Mouse (Mus musculus) urinary bladder, postnatal 25 days (tissue): ENCODE measurements around the gene Cdc42ep2.

Experiments
- DNase-seq: peaks from one replicate; pipeline ENCODE4 v3.0.0; 2022; ENCODE audit warnings: low spot score

Gene Cdc42ep2

GRCm38 (mm10) chr19:5940656-5941055 lies 16.0 kb upstream of the Cdc42ep2 start:
- DNase-seq: no peak

DNA sequence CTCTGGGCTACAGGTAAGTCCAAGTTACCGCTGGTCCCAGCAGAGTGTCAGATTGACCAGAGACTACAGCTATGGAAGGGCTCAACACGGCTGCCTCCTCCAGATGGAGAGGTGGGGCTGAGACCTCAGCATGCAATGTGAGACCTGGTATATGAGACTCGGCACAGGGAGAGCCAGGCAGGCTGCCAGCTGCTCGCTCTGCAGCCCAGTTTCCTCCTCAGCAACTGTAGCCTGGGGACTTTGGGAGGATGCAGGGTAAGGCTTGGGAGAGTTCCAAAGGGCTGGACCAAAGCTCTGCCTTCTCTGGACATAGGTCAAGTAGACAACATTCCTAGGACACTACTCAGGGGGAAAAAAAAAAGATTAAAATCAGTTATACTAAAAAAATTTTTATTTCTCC lies 15.6 kb upstream of the Cdc42ep2 start:
- peak; percentile 73 for DNase-seq

- no peak for DNase-seq
Measured at GRCm38 (mm10) chr19:5939715-5940114, 15.1 kb upstream of the Cdc42ep2 start.

- DNase-seq: no peak
Measured at GRCm38 (mm10) chr19:5938516-5938915, 13.9 kb upstream of the Cdc42ep2 start.

GRCm38 (mm10) chr19:5937836-5938406 lies 13.3 kb upstream of the Cdc42ep2 start:
- DNase-seq: no peak

GRCm38 (mm10) chr19:5937095-5937835 lies 12.6 kb upstream of the Cdc42ep2 start:
- no peak for DNase-seq

GRCm38 (mm10) chr19:5935691-5936090 lies 11.1 kb upstream of the Cdc42ep2 start:
- no peak for DNase-seq

- DNase-seq: peak; percentile 52
Measured at GRCm38 (mm10) chr19:5935266-5935665, 10.7 kb upstream of the Cdc42ep2 start.

DNA sequence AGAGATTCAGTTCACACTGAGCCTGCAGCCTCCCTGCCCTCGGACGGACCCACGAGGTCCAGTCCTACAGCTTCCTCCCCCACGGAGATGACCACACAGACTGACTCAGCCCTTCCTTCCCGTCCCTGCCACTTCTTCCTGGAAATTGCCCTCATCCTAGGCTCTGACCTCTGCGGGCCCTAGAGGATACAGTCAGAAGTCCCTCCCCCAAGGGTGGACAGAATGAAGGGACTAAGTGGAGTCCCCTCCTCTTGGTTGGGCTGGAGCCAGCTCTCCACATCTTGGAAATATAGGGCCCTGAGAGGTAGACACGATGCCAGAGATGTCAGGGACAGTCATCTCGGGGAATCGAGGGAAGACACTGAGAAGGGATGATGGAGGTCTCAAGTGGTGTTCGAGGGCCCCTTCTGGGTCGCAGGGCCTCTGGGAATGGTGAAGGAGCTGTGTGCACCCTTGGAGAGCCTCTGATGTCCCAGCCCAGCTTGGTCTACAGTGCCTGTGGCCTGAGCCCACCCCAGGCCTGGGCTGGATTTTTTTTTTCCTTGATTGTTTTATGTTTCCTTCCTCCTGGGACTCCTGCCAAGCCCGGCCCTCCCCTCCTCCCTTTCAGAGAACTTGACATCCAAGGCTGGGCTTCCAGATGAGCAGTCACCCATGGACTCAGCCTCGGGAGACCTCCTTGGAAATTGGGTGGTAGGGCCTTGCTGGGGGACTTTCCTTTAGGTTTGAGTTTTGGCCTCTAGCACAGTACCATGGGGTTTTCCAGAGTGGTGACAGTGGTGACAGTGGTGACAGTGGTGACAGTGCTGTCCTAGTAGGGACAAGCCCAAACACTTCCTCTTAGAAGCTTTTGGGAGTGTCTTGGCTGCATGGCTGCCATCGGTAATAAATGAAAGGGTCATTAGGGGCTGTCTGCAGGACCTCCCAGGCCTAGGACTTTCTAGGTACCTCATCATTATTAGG lies 5.3 kb upstream of the Cdc42ep2 start:
- DNase-seq: no peak

DNA sequence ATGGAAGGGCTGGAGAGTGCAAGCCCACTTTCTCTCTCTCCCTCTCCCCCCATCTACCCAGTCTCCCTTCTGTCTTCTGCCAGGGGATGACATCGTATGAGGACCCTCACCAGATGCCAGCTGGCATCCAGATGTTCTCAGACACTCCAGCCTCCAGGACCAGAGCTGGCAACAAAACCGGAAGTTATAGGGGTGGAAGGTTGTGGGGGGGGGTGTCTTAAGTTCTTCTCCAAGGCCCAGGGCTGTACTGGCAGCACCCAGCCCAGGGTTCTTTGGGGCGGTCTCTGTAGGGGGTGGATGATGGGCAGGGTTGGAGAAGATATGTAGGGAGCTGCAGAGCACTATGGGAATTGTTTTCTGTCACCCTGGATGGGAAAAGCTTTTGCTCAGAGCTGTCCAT lies 3.9 kb upstream of the Cdc42ep2 start:
- DNase-seq: no peak

- DNase-seq: no peak
Measured at GRCm38 (mm10) chr19:5928104-5928503, 3.5 kb upstream of the Cdc42ep2 start.

DNA sequence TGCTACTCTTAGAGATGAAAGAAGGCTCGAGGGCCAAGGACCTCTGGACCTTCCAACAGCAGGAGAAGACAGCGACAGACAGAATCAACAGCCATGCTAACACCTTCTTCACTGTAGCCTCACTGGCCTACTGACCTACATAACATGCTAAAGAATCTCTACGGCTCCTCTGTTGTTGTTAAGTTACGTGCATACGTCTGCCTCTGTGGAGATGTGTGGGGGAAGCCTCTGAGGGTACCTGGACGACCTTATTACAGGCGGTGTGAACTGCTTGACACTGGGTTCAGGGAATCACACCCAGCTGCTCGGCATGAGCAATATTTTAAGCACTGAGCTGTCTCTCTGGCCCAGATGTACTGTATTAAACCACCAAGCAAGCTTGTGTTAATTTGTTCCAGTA lies 2.9 kb upstream of the Cdc42ep2 start:
- no peak for DNase-seq

DNA sequence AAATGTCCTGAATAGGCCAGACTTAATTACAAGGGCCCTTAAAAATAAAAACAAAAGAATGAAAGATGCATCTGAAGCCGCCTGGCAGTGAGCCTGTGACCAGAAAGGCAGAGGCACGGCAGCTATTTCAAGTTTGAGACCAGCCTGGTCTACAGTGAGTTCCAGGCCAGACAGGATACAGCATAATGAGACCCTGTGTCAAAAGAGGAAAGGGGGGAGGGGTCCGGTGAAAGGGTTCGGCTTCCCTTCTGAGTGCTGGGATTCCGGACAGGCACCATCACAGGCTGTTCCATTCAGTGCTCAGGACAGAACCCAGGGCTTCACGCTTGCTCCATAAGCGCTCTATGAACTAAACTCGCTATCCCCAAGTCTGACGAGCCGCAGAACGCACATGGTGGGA lies 2.4 kb upstream of the Cdc42ep2 start:
- DNase-seq: no peak

- DNase-seq: no peak
Measured at GRCm38 (mm10) chr19:5925311-5925855, 767 bp upstream of the Cdc42ep2 start.

DNA sequence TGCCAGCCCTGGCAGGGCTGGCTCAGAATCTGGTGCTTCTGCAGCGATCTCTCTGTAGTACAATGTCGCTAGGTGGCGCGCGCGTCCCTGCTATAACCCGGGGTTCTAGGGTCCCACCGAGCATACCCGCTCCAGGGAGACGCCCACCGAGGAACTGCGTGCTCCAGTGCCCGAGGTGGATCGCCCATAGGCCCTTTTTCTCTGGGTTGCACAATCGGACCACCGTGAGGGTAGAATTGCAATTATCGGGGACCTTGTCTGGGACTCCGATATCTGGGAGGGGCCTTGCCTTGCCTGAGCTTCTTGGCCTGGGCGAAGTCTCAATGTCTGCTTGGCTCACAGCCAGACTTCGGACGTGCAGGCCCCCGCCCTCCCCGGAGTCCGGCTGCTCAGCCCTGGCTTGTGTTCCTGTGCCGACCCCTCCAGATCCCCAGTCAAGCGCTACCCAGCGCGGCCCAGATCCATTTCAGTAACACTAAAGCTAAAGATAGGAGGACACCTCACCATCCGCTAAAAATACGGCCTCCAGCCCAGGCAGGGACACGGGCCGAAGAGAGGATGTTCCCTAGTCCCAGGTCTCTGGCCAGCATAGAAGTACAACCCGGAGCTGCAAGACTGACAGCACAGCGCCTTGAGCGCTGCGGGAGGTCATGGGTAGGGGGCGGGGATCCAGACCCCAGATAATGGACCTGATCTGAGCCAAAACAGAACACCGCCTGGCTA lies 465 bp downstream of the Cdc42ep2 start:
- peak; percentile 90 for DNase-seq

GRCm38 (mm10) chr19:5922963-5923362 lies 1.7 kb downstream of the Cdc42ep2 start:
- DNase-seq: no peak

GRCm38 (mm10) chr19:5922119-5922942 lies 2.3 kb downstream of the Cdc42ep2 start:
- DNase-seq: no peak

DNA sequence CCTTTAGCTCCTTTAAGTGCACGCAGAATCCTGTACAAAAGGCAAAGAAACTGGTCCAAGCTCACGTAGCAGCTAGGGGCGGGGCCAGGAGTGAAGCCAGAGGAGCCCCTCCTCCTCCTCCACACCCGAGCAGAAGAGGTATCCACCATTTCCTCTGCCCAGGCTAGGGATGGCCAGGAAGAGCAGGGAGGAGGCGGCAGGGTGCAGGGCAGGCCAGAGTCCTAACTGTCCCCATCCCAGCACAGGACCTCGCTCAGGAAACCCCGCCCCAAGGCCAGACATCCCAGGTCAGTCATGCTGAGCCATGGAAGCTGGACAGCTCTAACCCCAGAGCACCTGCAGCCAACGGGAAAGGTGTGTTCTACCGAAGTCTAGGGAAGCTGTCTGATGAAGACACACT lies 2.9 kb downstream of the Cdc42ep2 start:
- no peak for DNase-seq

- no peak for DNase-seq
Measured at GRCm38 (mm10) chr19:5913007-5913719, 11.5 kb downstream of the Cdc42ep2 start, which contains the start of gene Dpf2. Gene Dpf2, minus strand, starts transcription at chr19:5913010.
